Mouse (Mus musculus) E14TG2a.4 (cell line): ENCODE measurements at regions not wholly inside any gene's neighbourhood (a gene's known extent, or its start where the extent isn't known, plus 50 kb on each side); places are given as distances from the start of the nearest gene placed in this dataset.

Experiments
- CTCF ChIP-seq: conservative IDR thresholded peaks from 2 replicates; pipeline ENCODE4 v1.5.1; 2014; ENCODE audit warnings: low read length
- NANOG ChIP-seq: IDR thresholded peaks from 2 replicates; pipeline ENCODE4 v1.6.1; 2014; ENCODE audit warnings: borderline replicate concordance, low read length, mixed read lengths

DNA sequence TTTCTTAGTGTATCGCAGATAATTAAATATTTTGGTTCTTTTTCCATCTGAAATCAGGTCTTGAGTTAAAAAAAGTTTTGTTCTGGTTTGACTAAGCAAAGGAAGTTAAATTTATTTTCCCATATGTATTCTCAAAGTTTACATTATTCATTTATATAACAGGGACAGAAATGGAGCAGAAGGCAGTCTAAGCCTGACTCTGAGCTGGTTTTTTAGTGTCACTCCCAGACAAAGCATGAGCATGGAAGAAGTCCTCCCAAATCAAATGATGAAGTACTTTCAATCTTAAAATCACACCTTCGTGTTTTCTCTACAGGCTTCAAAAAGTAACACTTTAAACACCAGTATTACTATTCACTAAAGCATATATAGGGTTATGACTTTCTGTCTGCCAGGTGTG lies 387.2 kb upstream of the Rgs17 start:
- no peak for TF ChIP-seq CTCF
- TF ChIP-seq NANOG = no peak
